Mouse (Mus musculus) heart, embryonic 12.5 days (tissue): ENCODE results near the gene Sfrp4. TPM values are rescaled to one million over a fixed set of nuclear protein-coding genes. Genes with fewer than 3 reads are reported as not detected.

Experiments used
- ATAC-seq: fragments of 200-750 bp; cut with Nextera tagmentation; 2 replicates; pipeline ENCODE4 v1.8.0; 2017; ENCODE audit warnings: moderate TSS enrichment, moderate library complexity; ENCODE audit not compliant: insufficient number of reproducible peaks, low FRiP score
- H3K27ac ChIP-seq: fragments of 300-500 bp; sonication (generic); 2 replicates; pipeline ENCODE4 v1.5.1; 2016; ENCODE audit warnings: mild to moderate bottlenecking, moderate library complexity; ENCODE audit not compliant: poor library complexity, severe bottlenecking
- H3K27me3 ChIP-seq: fragments of 300-500 bp; sonication (generic); replicated peaks from 2 replicates; pipeline ENCODE4 v1.6.1; 2016; ENCODE audit warnings: mild to moderate bottlenecking, moderate library complexity
- H3K36me3 ChIP-seq: fragments of 300-500 bp; sonication (generic); 2 replicates; pipeline ENCODE4 v1.6.1; 2016; ENCODE audit warnings: mild to moderate bottlenecking, moderate library complexity
- H3K4me1 ChIP-seq: fragments of 300-500 bp; sonication (generic); replicated peaks from 2 replicates; pipeline ENCODE4 v1.6.1; 2016; ENCODE audit warnings: mild to moderate bottlenecking
- H3K4me2 ChIP-seq: fragments of 300-500 bp; sonication (generic); 2 replicates; pipeline ENCODE4 v1.6.1; 2016; ENCODE audit warnings: mild to moderate bottlenecking, moderate library complexity
- H3K4me3 ChIP-seq: fragments of 300-500 bp; sonication (generic); 2 replicates; pipeline ENCODE4 v1.5.1; 2016; ENCODE audit warnings: mild to moderate bottlenecking
- H3K9ac ChIP-seq: fragments of 300-500 bp; sonication (generic); 2 replicates; pipeline ENCODE4 v1.6.1; 2016; ENCODE audit warnings: mild to moderate bottlenecking, moderate library complexity
- H3K9me3 ChIP-seq: fragments of 300-500 bp; sonication (generic); replicated peaks from 2 replicates; pipeline ENCODE4 v1.6.1; 2016; ENCODE audit warnings: mild to moderate bottlenecking, moderate library complexity
- WGBS: fragments of 180-500 bp; shearing (Covaris S2); methylation state at CpG from one replicate; pipeline ENCODE4 v1.1.7; 2016; 5-methylcytosine and 5-hydroxymethylcytosine counted together
- polyA plus RNA-seq: library from polyadenylated mRNA; unstranded; fragments of >200 nt; fragmentation: Nextera tagmentation; extraction: Ambion mirVana; gene quantifications from 2 replicates; pipeline ENCODE4 v1.2.1, GENCODE M21; 2016

The Sfrp4 gene
- polyA plus RNA-seq, 1 experiment from 2014 or later, result 0.29 TPM

DNA sequence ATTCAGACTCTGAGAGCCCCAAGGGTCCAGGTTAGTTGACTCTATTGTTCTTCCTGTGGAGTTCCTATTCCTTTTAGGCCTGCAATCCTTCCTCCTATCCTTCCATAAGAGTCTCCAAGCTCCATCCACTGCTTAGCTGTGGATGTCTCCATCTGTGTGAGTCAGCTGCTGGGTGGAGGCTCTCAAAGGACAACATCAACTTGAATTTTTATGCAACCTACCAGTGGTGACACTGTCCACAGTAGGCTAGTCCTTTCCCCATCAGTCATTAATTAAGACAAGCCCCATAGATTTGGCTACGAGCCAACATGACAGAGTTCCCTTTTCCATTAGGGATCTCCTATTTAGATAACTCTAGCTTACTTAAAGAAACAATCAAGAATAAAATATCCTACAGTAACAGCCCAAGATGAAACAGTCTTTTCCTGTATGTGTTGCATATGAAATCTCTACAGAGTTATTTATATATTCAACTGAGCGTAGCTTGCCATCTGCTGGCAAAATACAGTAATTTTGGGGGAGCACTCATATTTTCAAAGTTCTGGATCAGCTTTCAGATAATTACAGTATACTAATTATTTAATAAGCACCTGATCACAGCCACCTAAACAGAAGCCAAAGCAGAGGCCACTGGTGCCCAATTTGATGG is 17.4 kb downstream of the Sfrp4 start:
- Histone ChIP-seq H3K9ac (no peak overlapping the region), H3K4me3 (no peak overlapping the region), H3K9me3 (no peaks in the 10 kb centered on the region), H3K4me1 (no peaks in the 10 kb centered on the region), H3K4me2 (no peak overlapping the region), H3K27me3 (no peaks in the 10 kb centered on the region), H3K36me3 (no peaks in the 10 kb centered on the region), H3K27ac (no peak overlapping the region)
- ATAC-seq, result no peak
- WGBS, result 72% methylated on average over 2 of the region's 2 CpGs

DNA sequence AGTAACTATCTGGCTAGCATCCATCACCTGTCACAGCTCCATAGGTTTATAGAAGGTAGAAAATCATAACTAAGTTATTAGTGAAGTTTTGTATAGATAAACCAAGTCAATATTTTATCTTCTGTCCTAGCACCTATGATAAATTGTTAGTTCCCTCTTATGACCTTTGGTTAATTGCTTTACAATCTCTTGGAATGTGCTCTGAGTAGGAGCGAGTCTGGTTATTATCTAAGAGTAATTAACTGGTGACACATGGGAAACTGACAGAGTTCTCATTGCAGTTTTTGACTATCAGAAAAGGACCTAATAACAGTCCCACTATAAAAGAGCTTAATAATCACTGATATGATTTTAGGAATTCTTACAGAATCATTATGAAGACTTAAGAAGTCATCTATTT is 20.6 kb downstream of the Sfrp4 start:
- H3K9me3 ChIP-seq, result no peaks in the 10 kb centered on the region
- H3K4me2 ChIP-seq, result no peak overlapping the region
- H3K27ac ChIP-seq, result no peak overlapping the region
- H3K4me1 ChIP-seq, result no peaks in the 10 kb centered on the region
- WGBS, result 50% methylated on average over 1 of the region's 1 CpGs
- no peak overlapping the region for H3K9ac ChIP-seq
- no peaks in the 10 kb centered on the region for H3K27me3 ChIP-seq
- H3K4me3 ChIP-seq, result no peak overlapping the region
- ATAC-seq, result no peak
- no peaks in the 10 kb centered on the region for H3K36me3 ChIP-seq

DNA sequence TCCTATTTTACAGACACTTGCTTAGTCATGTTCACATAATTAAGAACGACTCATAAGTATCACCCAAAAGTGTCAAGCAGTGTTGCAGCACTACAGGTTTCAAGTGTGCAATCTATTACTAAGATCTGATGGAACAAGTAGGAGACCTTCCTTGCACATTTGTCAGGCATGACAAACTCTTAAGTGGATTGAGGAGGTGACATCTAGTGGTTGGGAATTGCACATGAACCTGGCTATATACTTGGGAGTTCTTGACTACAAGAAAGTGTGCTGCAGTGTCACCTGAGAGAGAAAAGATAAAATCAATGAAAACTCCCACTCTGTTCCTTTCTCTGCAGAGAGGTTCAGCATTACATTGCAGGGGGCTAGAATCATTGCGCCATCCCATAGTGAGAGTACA is 21.3 kb downstream of the Sfrp4 start:
- 63% methylated on average over 2 of the region's 2 CpGs for WGBS

DNA sequence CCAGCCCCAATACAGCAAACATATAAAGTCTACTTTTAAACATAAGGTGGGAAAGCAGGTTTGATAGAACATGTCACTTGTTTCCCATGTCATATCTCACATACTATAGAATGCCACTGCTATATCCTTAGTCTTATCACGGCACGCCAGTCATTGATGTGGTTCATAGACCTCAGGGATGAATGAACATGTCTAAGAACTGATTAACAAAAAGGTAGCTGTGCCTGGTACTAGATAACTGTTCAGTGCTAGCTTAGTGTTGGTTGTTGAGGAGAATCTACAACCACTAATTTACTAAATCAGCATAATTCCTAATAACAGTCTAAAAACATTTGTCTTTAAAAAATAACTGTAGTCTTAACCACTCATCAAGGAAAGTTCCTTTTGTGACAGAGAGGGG is 26.9 kb downstream of the Sfrp4 start:
- Histone ChIP-seq H3K9me3 (no peaks in the 10 kb centered on the region), H3K4me2 (no peak overlapping the region), H3K4me3 (no peak overlapping the region), H3K9ac (no peak overlapping the region), H3K27ac (no peak overlapping the region), H3K36me3 (no peaks in the 10 kb centered on the region), H3K27me3 (no peaks in the 10 kb centered on the region), H3K4me1 (no peaks in the 10 kb centered on the region)
- ATAC-seq, result no peak
- WGBS, result 87% methylated on average over 2 of the region's 2 CpGs

More for the DNA sequence above, 21.3 kb downstream of the Sfrp4 start:
- Histone ChIP-seq H3K36me3 (no peaks in the 10 kb centered on the region), H3K9ac (no peak overlapping the region), H3K4me3 (no peak overlapping the region), H3K27ac (no peak overlapping the region), H3K4me2 (no peak overlapping the region), H3K4me1 (no peaks in the 10 kb centered on the region), H3K27me3 (no peaks in the 10 kb centered on the region), H3K9me3 (no peaks in the 10 kb centered on the region)
- ATAC-seq, result no peak

DNA sequence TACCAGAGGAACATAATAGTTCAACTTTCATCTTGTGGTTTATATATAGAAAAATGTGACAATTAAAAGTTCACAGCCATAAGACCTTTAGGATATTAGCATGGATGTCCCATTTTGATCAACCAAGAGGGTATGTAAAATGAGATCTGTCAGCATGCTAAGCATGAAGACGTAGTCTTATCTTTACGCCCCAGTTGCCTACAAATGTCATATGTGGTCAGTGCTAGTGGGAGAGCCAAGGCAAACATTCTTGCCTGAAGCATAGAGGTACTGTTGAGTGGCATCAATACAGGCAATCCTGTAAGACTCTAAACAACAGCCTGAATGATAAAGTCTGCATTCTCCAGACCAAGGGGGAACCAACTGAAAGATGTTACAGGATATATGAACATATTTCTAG is 29.5 kb downstream of the Sfrp4 start:
- ATAC-seq, result no peak
- H3K4me3 ChIP-seq, result no peak overlapping the region
- WGBS, result 76% methylated on average over 2 of the region's 2 CpGs
- no peaks in the 10 kb centered on the region for H3K4me1 ChIP-seq
- no peaks in the 10 kb centered on the region for H3K9me3 ChIP-seq
- no peaks in the 10 kb centered on the region for H3K27me3 ChIP-seq
- no peaks in the 10 kb centered on the region for H3K36me3 ChIP-seq
- no peak overlapping the region for H3K9ac ChIP-seq
- H3K27ac ChIP-seq, result no peak overlapping the region
- no peak overlapping the region for H3K4me2 ChIP-seq

DNA sequence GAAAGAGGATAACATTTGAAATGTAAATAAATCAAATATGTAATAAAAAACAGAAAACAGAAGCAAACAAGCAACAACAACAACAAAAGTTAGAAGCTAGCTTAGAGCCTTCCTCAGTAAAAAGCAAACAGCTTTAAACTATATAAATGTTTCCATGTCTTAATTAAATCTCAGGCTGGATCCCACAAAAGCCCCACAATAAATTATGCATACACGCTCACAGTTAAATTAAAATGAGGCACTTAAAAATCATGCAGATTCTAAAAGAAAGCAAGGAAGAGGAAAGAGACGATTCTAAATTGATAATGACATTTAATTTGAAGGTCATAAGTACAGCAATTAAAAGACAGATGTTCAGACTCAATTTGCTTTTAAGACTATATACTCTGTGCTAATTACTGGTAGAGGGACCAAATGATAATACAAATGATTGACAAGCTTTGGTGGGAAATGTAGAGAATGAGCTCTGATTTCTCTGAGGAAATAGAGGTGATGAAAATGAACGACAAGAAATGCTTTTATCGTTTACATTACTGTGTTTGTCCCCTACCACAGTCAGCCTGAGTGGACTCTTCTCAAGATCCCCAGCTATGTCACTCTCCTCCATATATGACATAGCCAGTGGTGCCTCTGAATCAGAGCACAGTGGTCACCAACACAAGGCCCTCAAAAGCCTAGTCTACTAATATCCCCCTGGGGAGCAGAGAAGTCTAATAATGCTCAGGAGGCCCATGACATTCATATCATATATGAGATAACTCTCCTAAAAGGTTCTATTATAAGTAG is 45.6 kb downstream of the Sfrp4 start:
- Histone ChIP-seq H3K4me2 (no peak overlapping the region), H3K4me1 (no peaks in the 10 kb centered on the region), H3K27me3 (no peaks in the 10 kb centered on the region), H3K9me3 (no peaks in the 10 kb centered on the region; the same call in 1 of the 2 replicates), H3K4me3 (no peak overlapping the region), H3K27ac (no peak overlapping the region), H3K36me3 (no peaks in the 10 kb centered on the region), H3K9ac (no peak overlapping the region)
- 77% methylated on average over 4 of the region's 4 CpGs for WGBS
- no peak for ATAC-seq

DNA sequence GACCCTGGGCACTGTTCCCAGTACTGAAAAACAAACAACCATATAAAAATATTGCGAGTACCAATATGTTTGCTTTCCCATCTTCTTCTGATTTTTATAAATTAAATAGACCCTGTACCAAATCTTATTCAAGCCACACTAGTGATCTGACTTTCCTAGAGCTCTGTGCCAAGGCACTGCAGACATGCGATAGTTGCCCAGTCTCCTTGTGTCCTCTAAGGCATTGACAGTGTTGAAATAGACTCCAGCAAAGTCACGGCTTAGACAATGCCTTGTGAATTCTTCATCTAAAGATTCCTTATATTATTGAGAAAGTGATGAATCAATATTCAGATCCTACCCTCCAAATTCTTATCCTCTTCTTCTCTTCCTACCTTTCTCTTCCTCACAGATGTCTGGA is 51.1 kb downstream of the Sfrp4 start:
- Histone ChIP-seq H3K36me3 (no peaks in the 10 kb centered on the region), H3K4me3 (no peak overlapping the region), H3K9ac (no peak overlapping the region), H3K4me1 (no peaks in the 10 kb centered on the region), H3K27ac (no peak overlapping the region), H3K9me3 (no peaks in the 10 kb centered on the region), H3K4me2 (no peak overlapping the region), H3K27me3 (no peaks in the 10 kb centered on the region)
- ATAC-seq, result no peak
- WGBS, result 82% methylated on average over 3 of the region's 3 CpGs

DNA sequence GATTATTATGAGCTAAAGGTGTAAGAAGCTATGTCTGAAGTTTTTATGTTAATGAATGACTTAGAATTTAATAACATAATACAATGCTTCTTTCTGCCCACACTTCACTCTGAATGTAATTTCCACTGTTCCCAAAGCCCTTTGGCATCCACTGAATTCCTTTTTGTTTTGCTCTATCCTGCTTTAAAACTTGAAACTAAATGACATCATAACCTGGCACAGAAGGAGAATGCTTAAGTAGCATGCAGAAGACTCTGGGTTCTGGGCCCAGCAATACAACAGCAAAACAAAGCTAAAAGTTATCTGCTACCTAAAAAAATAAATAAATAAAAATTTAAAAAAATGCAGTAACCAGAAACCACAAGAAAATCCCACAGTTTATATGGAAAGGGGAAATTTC is 51.7 kb downstream of the Sfrp4 start:
- Histone ChIP-seq H3K4me2 (no peak overlapping the region), H3K27ac (no peak overlapping the region), H3K9me3 (no peaks in the 10 kb centered on the region), H3K27me3 (no peaks in the 10 kb centered on the region), H3K36me3 (no peaks in the 10 kb centered on the region), H3K4me3 (no peak overlapping the region), H3K9ac (no peak overlapping the region), H3K4me1 (no peaks in the 10 kb centered on the region)
- no peak for ATAC-seq

Other genes starting within 250 kb of the Sfrp4 start
- 90.7 and 93.0 TPM in 2 replicates for gene Stard3nl, start 227.3 kb upstream of the Sfrp4 start, polyA plus RNA-seq
- gene Epdr1, start 3.2 kb upstream of the Sfrp4 start, polyA plus RNA-seq, result 38.0 and 41.7 TPM in 2 replicates
- not detected in 2 replicates for gene Nme8, start 74.7 kb downstream of the Sfrp4 start, polyA plus RNA-seq
- gene Gpr141, start 201.2 kb downstream of the Sfrp4 start, polyA plus RNA-seq, result 0.09 TPM in 1 of 2 replicates, not detected in the other